ENCODE assay signal across 13 mouse cellular contexts in genomic region chr7:96147436-96147835, GRCm38 (mm10). TPM values are rescaled to one million over a fixed set of nuclear protein-coding genes. Genes with fewer than 3 reads are reported as not detected.
DNase-seq lines count a peak whose midpoint lies in the region; ATAC-seq lines count a peak whose summit lies in the region.
"Had no signal": no experiment of that assay in that cellular context is flagged by ENCODE, and none has a peak within 500 bp of the region (broad histone marks: within the 10 kb centered on the region; RNA-seq: fewer than 3 reads in every experiment).

No protein-coding gene starts in this region.

- H3K4me1 ChIP-seq in midbrain, embryonic 10.5 days, result peaks cover 12% of the 10 kb centered on the region
- peaks cover 3% of the 10 kb centered on the region; the same call in 1 of the 2 replicates for H3K4me1 ChIP-seq in midbrain, embryonic 13.5 days (replicated peaks)
- 0 out of 2 replicates have a peak, but pooled peaks cover 4% of the 10 kb centered on the region for H3K4me1 ChIP-seq in intestine, embryonic 14.5 days (replicated peaks; ENCODE audit: control insufficient read depth, insufficient read depth, low read length)

- no peaks in the 10 kb centered on the region; the same call in 1 of the 2 replicates for H3K9me3 ChIP-seq in midbrain, embryonic 10.5 days (replicated peaks)
- H3K9me3 ChIP-seq in midbrain, embryonic 13.5 days, result no peaks in the 10 kb centered on the region
- H3K9me3 ChIP-seq in intestine, embryonic 14.5 days (ENCODE audit: control insufficient read depth, low read length), result no peaks in the 10 kb centered on the region
- H3K9me3 ChIP-seq: forebrain, embryonic 10.5 days had no signal

- no peak for ATAC-seq in midbrain, embryonic 13.5 days
- ATAC-seq in intestine, embryonic 14.5 days (replicated peaks; ENCODE audit: low FRiP score, low TSS enrichment, low read depth), result peak; percentile 79
- no peak for ATAC-seq in cerebellum, adult (ENCODE audit: insufficient number of reproducible peaks, low FRiP score, low TSS enrichment)
- ATAC-seq: midbrain, embryonic 16.5 days had no signal

- 94% methylated on average over 4 of the region's 4 CpGs for WGBS in midbrain, embryonic 10.5 days
- 91% methylated on average over 4 of the region's 4 CpGs for WGBS in midbrain, embryonic 13.5 days
- 41% methylated on average over 4 of the region's 4 CpGs for WGBS in intestine, embryonic 14.5 days

- no peak overlapping the region for H3K4me2 ChIP-seq in midbrain, embryonic 13.5 days (replicated peaks)
- no peak overlapping the region for H3K4me2 ChIP-seq in intestine, embryonic 14.5 days (ENCODE audit: low read length)
- H3K4me2 ChIP-seq: lung, embryonic 14.5 days had no signal

- no peaks in the 10 kb centered on the region for H3K36me3 ChIP-seq in midbrain, embryonic 10.5 days
- H3K36me3 ChIP-seq in midbrain, embryonic 13.5 days, result no peaks in the 10 kb centered on the region
- no peaks in the 10 kb centered on the region for H3K36me3 ChIP-seq in intestine, embryonic 14.5 days (ENCODE audit: control insufficient read depth, insufficient read depth, low read length)
- H3K36me3 ChIP-seq: forebrain, embryonic 10.5 days had no signal

- H3K27me3 ChIP-seq in midbrain, embryonic 10.5 days (ENCODE audit: low read depth, poor library complexity, severe bottlenecking), result peaks cover 74% of the 10 kb centered on the region
- H3K27me3 ChIP-seq in midbrain, embryonic 13.5 days, result peaks cover 27% of the 10 kb centered on the region
- no peaks in the 10 kb centered on the region for H3K27me3 ChIP-seq in intestine, embryonic 14.5 days (replicated peaks; ENCODE audit: control insufficient read depth, insufficient read depth, low read length)

- no peak overlapping the region for H3K9ac ChIP-seq in midbrain, embryonic 13.5 days (replicated peaks)
- H3K9ac ChIP-seq in intestine, embryonic 14.5 days (ENCODE audit: low read length), result no peak overlapping the region
- H3K9ac ChIP-seq: lung, embryonic 14.5 days had no signal

- no peak overlapping the region for H3K4me3 ChIP-seq in midbrain, embryonic 10.5 days
- H3K4me3 ChIP-seq in midbrain, embryonic 13.5 days (replicated peaks), result no peak overlapping the region
- no peak overlapping the region for H3K4me3 ChIP-seq in intestine, embryonic 14.5 days (ENCODE audit: low read depth, low read length)
- H3K4me3 ChIP-seq: forebrain, embryonic 10.5 days had no signal

- H3K27ac ChIP-seq in midbrain, embryonic 10.5 days (replicated peaks), result no peak overlapping the region
- H3K27ac ChIP-seq in midbrain, embryonic 13.5 days, result no peak overlapping the region
- H3K27ac ChIP-seq in intestine, embryonic 14.5 days (ENCODE audit: low read depth), result no peak overlapping the region
- H3K27ac ChIP-seq: forebrain, embryonic 10.5 days had no signal

- DNase-seq in embryo, embryonic 10.5 days (ENCODE audit: low spot score), result peak; percentile 20
- DNase-seq in embryo, embryonic 11 days, result no peak
- DNase-seq in midbrain, embryonic 10.5 days (ENCODE audit: low spot score), result peak; percentile 8
- no peak for DNase-seq in intestine, embryonic 14.5 days (ENCODE audit: low spot score)
- peak; percentile 57 for DNase-seq in yolk sac, embryonic 10.5 days (ENCODE audit: low spot score)
- no peak for DNase-seq in right cerebral cortex, postnatal 14 days
- DNase-seq: kidney, postnatal 25 days; lung, embryonic 14.5 days; thymus, postnatal 36 days had no signal

RNA-seq across cellular contexts. Expression of gene Tenm4, which starts 23.6 kb away (rescaled TPM):
- polyA plus RNA-seq in midbrain, embryonic 10.5 days (2016; fragmentation: Nextera tagmentation; extraction: Ambion mirVana), result 26.5 and 27.4 TPM in 2 replicates
- polyA plus RNA-seq in midbrain, embryonic 13.5 days (2015; fragmentation: Nextera tagmentation; extraction: Ambion mirVana), result 41.9 and 47.1 TPM in 2 replicates
- polyA plus RNA-seq in intestine, embryonic 14.5 days (2014; fragmentation: Nextera tagmentation; extraction: Ambion mirVana), result 36.2 and 36.5 TPM in 2 replicates

Comparison
In these comparisons a context has a peak if more than half of its experiments do, and no peak if none do; other contexts are left out.
1. DNase-seq: peak in embryo, embryonic 10.5 days (single experiment), midbrain, embryonic 10.5 days (single experiment) and yolk sac, embryonic 10.5 days (single experiment); none in embryo, embryonic 11 days (single experiment), intestine, embryonic 14.5 days (single experiment) and right cerebral cortex, postnatal 14 days (single experiment).